Mouse (Mus musculus) gastrocnemius, adult 18-20 months (tissue): ENCODE measurements around the gene Fam168a. TPM values are rescaled to one million over a fixed set of nuclear protein-coding genes. Genes with fewer than 3 reads are reported as not detected.
A peak's percentile ranks its signal among the peaks of the same experiment; 100 is the strongest.

Experiments
- DNase-seq: peaks from one replicate; pipeline ENCODE4 v3.0.0; 2021; ENCODE audit warnings: low spot score
- long read RNA-seq, 2 experiments: library from polyadenylated mRNA; stranded (forward); transcript quantifications; one replicate each; pipeline ENCODE4 v2.0.0; 2021
- total RNA-seq, 2 experiments: library from RNA; stranded (reverse); gene quantifications; 2 replicates each; pipeline ENCODE4 v1.2.3; 2021

Fam168a gene
- total RNA-seq = 10 to 100 TPM; 38.8 to 43.5 TPM
- long read RNA-seq, experiment 1, full-length matches to known transcripts = 1 of 8 reads
- long read RNA-seq, experiment 1, partial matches to known transcripts = 0 of 8 reads
- long read RNA-seq, experiment 1, other reads (novel, unspliced or antisense) = 7 of 8 reads
- long read RNA-seq, experiment 2, full-length matches to known transcripts = 4 of 11 reads
- long read RNA-seq, experiment 2, partial matches to known transcripts = 7 of 11 reads
- long read RNA-seq, experiment 2, other reads (novel, unspliced or antisense) = 0 of 11 reads

- DNase-seq = peak; percentile 95
Observed at GRCm38 (mm10) chr7:100706143-100706841, at the start of gene Fam168a. TSS of gene Fam168a (plus strand) at chr7:100706635.

- peak; percentile 35 for DNase-seq
Observed at GRCm38 (mm10) chr7:100656739-100657138, 49.7 kb upstream of the Fam168a start.

GRCm38 (mm10) chr7:100658093-100658578, 48.3 kb upstream of the Fam168a start:
- DNase-seq = peak; percentile 74

- DNase-seq = no peak
Observed at GRCm38 (mm10) chr7:100661264-100661663, 45.2 kb upstream of the Fam168a start.

GRCm38 (mm10) chr7:100662231-100662630, 44.2 kb upstream of the Fam168a start, which contains the start of gene Plekhb1:
TSS of gene Plekhb1 (minus strand) at chr7:100662414.
- no peak for DNase-seq

- peak; percentile 96 for DNase-seq
Observed at GRCm38 (mm10) chr7:100663190-100663589, 43.2 kb upstream of the Fam168a start.

- no peak for DNase-seq
Observed at GRCm38 (mm10) chr7:100663729-100664304, 42.6 kb upstream of the Fam168a start.

GRCm38 (mm10) chr7:100670646-100671045, 35.8 kb upstream of the Fam168a start:
- no peak for DNase-seq

GRCm38 (mm10) chr7:100673452-100673851, 33.0 kb upstream of the Fam168a start:
- DNase-seq = no peak

GRCm38 (mm10) chr7:100674941-100675340, 31.5 kb upstream of the Fam168a start:
- DNase-seq = no peak

GRCm38 (mm10) chr7:100678052-100678451, 28.4 kb upstream of the Fam168a start:
- DNase-seq = no peak

- DNase-seq = no peak
Observed at GRCm38 (mm10) chr7:100678948-100679880, 27.2 kb upstream of the Fam168a start.

- DNase-seq = no peak
Observed at GRCm38 (mm10) chr7:100681132-100681531, 25.3 kb upstream of the Fam168a start.

- DNase-seq = no peak
Observed at GRCm38 (mm10) chr7:100683241-100683640, 23.2 kb upstream of the Fam168a start.

GRCm38 (mm10) chr7:100684081-100684480, 22.4 kb upstream of the Fam168a start:
- DNase-seq = no peak

GRCm38 (mm10) chr7:100684538-100684937, 21.9 kb upstream of the Fam168a start:
- peak; percentile 58 for DNase-seq

- peak; percentile 68 for DNase-seq
Observed at GRCm38 (mm10) chr7:100685061-100686030, 21.1 kb upstream of the Fam168a start.

GRCm38 (mm10) chr7:100688471-100688870, 18.0 kb upstream of the Fam168a start:
- DNase-seq = peak; percentile 36

GRCm38 (mm10) chr7:100693199-100693598, 13.2 kb upstream of the Fam168a start:
- DNase-seq = no peak
